Mouse (Mus musculus) kidney, postnatal 0 days (tissue): ENCODE results near the gene Bdh1. TPM values are rescaled to one million over a fixed set of nuclear protein-coding genes. Genes with fewer than 3 reads are reported as not detected.

Experiments used
- ATAC-seq: fragments of 200-750 bp; cut with Nextera tagmentation; replicated peaks from 2 replicates; pipeline ENCODE4 v1.8.0; 2017; ENCODE audit warnings: low read depth, moderate number of reproducible peaks, moderate TSS enrichment, moderate library complexity; ENCODE audit not compliant: low FRiP score
- DNase-seq: peaks from one replicate; pipeline ENCODE4 v3.0.0-alpha.2; 2016; ENCODE audit warnings: low spot score
- H3K27ac ChIP-seq: fragments of 300-500 bp; sonication (generic); 2 replicates; pipeline ENCODE4 v1.5.1; 2014; ENCODE audit warnings: mild to moderate bottlenecking
- H3K27me3 ChIP-seq: fragments of 300-500 bp; sonication (generic); 2 replicates; pipeline ENCODE4 v1.6.1; 2014; ENCODE audit warnings: low read length, mixed read lengths; ENCODE audit not compliant: insufficient read depth
- H3K36me3 ChIP-seq: fragments of 300-500 bp; sonication (generic); 2 replicates; pipeline ENCODE4 v1.6.1; 2014; ENCODE audit warnings: low read length, mixed read lengths; ENCODE audit not compliant: insufficient read depth
- H3K4me1 ChIP-seq: fragments of 300-500 bp; sonication (generic); replicated peaks from 2 replicates; pipeline ENCODE4 v1.6.1; 2014; ENCODE audit warnings: antibody characterized with exemption, low read length, mixed read lengths; ENCODE audit not compliant: insufficient read depth
- H3K4me2 ChIP-seq: fragments of 300-500 bp; sonication (generic); 2 replicates; pipeline ENCODE4 v1.6.1; 2014; ENCODE audit warnings: mild to moderate bottlenecking, low read length, moderate library complexity, mixed read lengths
- H3K4me3 ChIP-seq: fragments of 300-500 bp; sonication (generic); replicated peaks from 2 replicates; pipeline ENCODE4 v1.5.1; 2014; ENCODE audit warnings: low read depth, low read length
- H3K9ac ChIP-seq: fragments of 300-500 bp; sonication (generic); 2 replicates; pipeline ENCODE4 v1.6.1; 2014; ENCODE audit warnings: low read depth, low read length
- H3K9me3 ChIP-seq: fragments of 300-500 bp; sonication (generic); replicated peaks from 2 replicates; pipeline ENCODE4 v1.6.1; 2016; ENCODE audit warnings: low read length, inconsistent platforms, mixed read lengths
- CTCF ChIP-seq: IDR thresholded peaks from 2 replicates; pipeline ENCODE4 v1.5.1; 2016; ENCODE audit warnings: antibody characterized with exemption, low read depth, mild to moderate bottlenecking, moderate library complexity
- WGBS: fragments of 180-500 bp; shearing (Covaris S2); extraction: QIAGEN DNeasy Blood & Tissue Kit; methylation state at CpG from one replicate; pipeline ENCODE4 v1.1.7; 2014; 5-methylcytosine and 5-hydroxymethylcytosine counted together
- polyA plus RNA-seq: library from polyadenylated mRNA; unstranded; fragments of >200 nt; fragmentation: Nextera tagmentation; extraction: Ambion mirVana; gene quantifications from 2 replicates; pipeline ENCODE4 v1.2.1, GENCODE M21; 2015

Bdh1 gene
- polyA plus RNA-seq, 1 experiment from 2014 or later = 88.8 TPM

DNA sequence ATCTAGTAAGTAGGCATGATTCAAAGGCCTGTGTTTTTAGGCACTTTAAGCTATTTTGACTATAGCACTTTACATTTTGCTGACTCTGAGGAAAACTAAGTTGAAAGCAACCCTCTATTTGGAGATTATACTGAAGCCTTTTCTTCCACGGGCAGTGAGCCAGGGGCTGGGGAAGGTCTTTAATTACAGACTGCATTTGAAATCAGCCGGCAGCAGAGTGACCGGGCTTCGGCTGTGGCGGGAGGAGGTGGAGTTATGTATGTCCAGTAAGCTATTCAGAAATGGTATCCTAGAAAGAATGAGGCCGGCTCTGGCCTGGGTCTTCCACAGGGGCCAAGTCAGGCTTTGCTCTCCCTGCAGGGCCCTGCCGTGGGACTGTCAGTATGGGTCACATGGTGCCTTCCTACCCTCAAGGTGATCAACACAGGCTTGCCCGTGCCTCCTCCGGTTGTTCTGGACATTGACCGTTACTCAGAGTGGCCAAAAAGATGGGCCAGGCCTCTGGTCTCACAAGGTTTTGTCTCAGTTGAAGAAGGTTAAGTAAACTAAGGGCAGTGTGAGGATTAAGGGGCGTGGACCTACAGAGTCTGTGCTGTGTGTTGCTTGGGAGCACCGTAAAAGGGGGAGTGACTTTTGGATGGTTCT lies 11.5 kb downstream of the Bdh1 start:
- Histone ChIP-seq H3K36me3 (no peaks in the 10 kb centered on the region), H3K27ac (no peak overlapping the region), H3K4me2 (no peak overlapping the region), H3K9ac (no peak overlapping the region), H3K9me3 (no peaks in the 10 kb centered on the region), H3K27me3 (no peaks in the 10 kb centered on the region), H3K4me3 (no peak overlapping the region), H3K4me1 (peaks cover 19% of the 10 kb centered on the region)
- DNase-seq (no peak), ATAC-seq (no peak)
- 57% methylated on average over 12 of the region's 12 CpGs for WGBS
- TF ChIP-seq CTCF = no peak

DNA sequence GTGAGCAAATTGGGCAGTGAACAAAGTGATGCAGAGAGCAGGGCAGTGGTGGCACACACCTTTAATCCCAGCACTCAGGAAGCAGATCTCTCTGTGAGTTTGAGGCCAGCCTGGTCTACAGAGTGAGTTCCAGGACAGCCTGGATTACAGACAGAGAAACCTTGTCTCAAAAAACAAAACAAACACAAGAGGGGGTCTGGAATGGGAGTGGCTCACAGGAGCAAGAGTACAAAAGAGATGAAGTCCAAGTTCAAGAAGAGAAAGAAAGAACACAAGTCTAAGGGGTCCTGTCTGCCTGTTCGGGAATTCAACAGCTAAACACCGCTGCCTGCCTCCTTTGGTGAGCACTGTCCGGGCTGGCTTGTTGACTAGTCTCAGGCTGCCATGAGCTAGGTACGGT lies 13.1 kb downstream of the Bdh1 start:
- DNase-seq = no peak
- no peaks in the 10 kb centered on the region for H3K27me3 ChIP-seq
- no peak overlapping the region for H3K4me2 ChIP-seq
- no peak overlapping the region for H3K9ac ChIP-seq
- 0 out of 2 replicates have a peak, but pooled peaks cover 9% of the 10 kb centered on the region for H3K4me1 ChIP-seq
- no peak overlapping the region for H3K4me3 ChIP-seq
- H3K27ac ChIP-seq = no peak overlapping the region
- 91% methylated on average over 4 of the region's 4 CpGs for WGBS
- no peaks in the 10 kb centered on the region for H3K9me3 ChIP-seq
- no peaks in the 10 kb centered on the region for H3K36me3 ChIP-seq
- no peak for TF ChIP-seq CTCF
- no peak for ATAC-seq

DNA sequence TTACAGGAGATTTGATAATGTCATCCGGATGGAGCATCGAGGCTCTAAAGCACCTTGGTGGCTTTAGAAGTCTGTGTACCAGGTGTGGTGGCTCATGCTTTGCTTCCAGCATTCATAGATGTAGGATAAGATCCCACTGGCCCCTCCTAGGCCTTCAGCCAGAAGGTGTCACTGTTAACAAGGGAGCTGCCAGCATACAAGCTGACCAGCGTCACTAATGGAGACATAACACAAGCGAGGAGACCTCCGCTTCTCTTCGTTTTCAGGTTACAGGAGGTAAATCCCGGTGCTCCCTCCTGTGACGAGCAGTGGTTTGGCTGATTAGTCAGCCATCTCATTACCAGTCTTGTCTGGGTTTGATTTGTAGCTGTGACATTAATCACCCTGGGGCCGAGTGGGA lies 14.0 kb downstream of the Bdh1 start:
- Histone ChIP-seq H3K4me2 (no peak overlapping the region), H3K4me1 (0 out of 2 replicates have a peak, but pooled peaks cover 9% of the 10 kb centered on the region), H3K9ac (no peak overlapping the region), H3K27ac (no peak overlapping the region), H3K27me3 (no peaks in the 10 kb centered on the region), H3K4me3 (no peak overlapping the region), H3K9me3 (no peaks in the 10 kb centered on the region), H3K36me3 (no peaks in the 10 kb centered on the region)
- TF ChIP-seq CTCF = peak; percentile 64
- 31% methylated on average over 9 of the region's 9 CpGs for WGBS
- ATAC-seq (peak; percentile 65; the same call in 1 of the 2 replicates), DNase-seq (peak; percentile 47)

GRCm38 (mm10) chr16:31437358-31437757 lies 15.3 kb downstream of the Bdh1 start:
- no peak overlapping the region for H3K4me2 ChIP-seq
- no peaks in the 10 kb centered on the region for H3K36me3 ChIP-seq
- H3K4me3 ChIP-seq = no peak overlapping the region
- DNase-seq (no peak), ATAC-seq (no peak)
- H3K9ac ChIP-seq = no peak overlapping the region
- no peak for TF ChIP-seq CTCF
- no peaks in the 10 kb centered on the region for H3K9me3 ChIP-seq
- 85% methylated on average over 11 of the region's 11 CpGs for WGBS
- H3K27ac ChIP-seq = no peak overlapping the region
- no peaks in the 10 kb centered on the region for H3K27me3 ChIP-seq
- H3K4me1 ChIP-seq = 0 out of 2 replicates have a peak, but pooled peaks cover 9% of the 10 kb centered on the region

DNA sequence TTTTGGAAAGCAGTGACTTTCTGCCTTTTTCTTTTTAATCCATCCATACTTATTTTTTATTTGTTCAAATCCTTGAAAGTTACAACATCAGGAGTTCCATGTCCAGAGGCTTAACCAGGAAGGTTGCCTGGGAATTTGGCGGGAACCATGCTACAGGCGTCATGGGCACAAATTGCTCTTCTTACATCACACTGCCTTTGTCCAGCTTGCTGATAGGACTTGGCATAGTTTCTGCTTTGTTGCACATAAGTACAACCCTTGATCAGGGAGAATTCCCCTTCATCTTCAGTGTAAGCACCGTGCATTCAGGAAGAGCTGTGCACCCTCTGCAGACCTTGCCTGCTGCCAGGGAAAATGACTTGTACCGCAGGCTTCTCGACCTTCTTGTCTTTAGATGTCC lies 17.4 kb downstream of the Bdh1 start:
- ATAC-seq (no peak), DNase-seq (no peak)
- H3K4me1 ChIP-seq = no peaks in the 10 kb centered on the region
- no peak overlapping the region for H3K9ac ChIP-seq
- H3K4me2 ChIP-seq = no peak overlapping the region
- H3K9me3 ChIP-seq = no peaks in the 10 kb centered on the region
- no peaks in the 10 kb centered on the region for H3K27me3 ChIP-seq
- no peak overlapping the region for H3K27ac ChIP-seq
- no peaks in the 10 kb centered on the region for H3K36me3 ChIP-seq
- 89% methylated on average over 5 of the region's 5 CpGs for WGBS
- no peak overlapping the region for H3K4me3 ChIP-seq
- TF ChIP-seq CTCF = no peak

DNA sequence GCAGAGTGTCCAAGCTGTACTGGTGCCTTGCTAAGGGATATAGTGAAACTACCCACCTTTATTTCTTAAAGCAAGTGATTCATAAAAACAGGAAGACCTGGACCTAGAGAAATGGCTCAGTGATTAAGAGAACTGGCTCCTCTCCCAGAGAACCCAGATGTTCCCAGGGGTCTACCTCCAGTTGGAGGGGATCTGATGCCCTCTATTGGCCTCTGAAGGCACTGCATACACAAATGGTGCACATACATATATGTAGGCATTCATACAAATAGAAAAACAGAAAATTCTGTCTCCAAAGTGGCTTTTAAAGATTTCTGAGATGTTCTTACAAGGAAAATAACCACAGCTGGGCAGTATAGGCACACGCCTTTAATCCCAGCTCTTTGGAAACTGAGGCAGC lies 18.0 kb downstream of the Bdh1 start:
- no peak overlapping the region for H3K4me2 ChIP-seq
- no peaks in the 10 kb centered on the region for H3K36me3 ChIP-seq
- H3K4me3 ChIP-seq = no peak overlapping the region
- no peak for TF ChIP-seq CTCF
- ATAC-seq = no peak
- WGBS = 92% methylated on average over 1 of the region's 1 CpGs
- DNase-seq = no peak
- no peaks in the 10 kb centered on the region for H3K9me3 ChIP-seq
- H3K27me3 ChIP-seq = no peaks in the 10 kb centered on the region
- no peak overlapping the region for H3K27ac ChIP-seq
- H3K4me1 ChIP-seq = no peaks in the 10 kb centered on the region
- H3K9ac ChIP-seq = no peak overlapping the region

- Histone ChIP-seq H3K4me1 (no peaks in the 10 kb centered on the region), H3K9ac (no peak overlapping the region), H3K27me3 (no peaks in the 10 kb centered on the region), H3K9me3 (no peaks in the 10 kb centered on the region), H3K4me2 (no peak overlapping the region), H3K27ac (no peak overlapping the region), H3K36me3 (no peaks in the 10 kb centered on the region), H3K4me3 (no peak overlapping the region)
- 77% methylated on average over 6 of the region's 6 CpGs for WGBS
- peak; percentile 24 for DNase-seq
- TF ChIP-seq CTCF = no peak
- no peak for ATAC-seq
These were observed 22.4 kb downstream of the Bdh1 start for GRCm38 (mm10) chr16:31444521-31444920.
